Mouse (Mus musculus): ENCODE data around the gene Olfr1389.

DNA sequence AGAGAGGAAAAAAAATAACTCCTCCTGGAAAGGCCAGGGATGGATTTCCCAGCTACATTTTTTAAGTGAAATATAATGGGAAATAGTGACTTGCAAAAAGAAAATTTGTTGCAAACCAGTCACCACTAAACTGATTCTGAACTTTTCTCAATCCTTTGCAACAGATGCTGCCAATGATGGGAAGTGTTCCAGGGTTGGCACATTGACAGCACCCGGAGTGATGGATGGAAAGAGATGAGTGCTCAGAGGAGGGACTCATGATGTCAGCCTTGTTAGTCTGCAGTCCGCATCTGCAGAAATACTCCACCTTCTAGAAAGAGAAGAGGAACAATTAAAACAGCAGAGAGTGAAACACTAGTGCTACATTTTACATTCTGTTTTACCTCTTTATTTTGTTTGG lies 6.8 kb downstream of the Olfr1389 start:
- TF ChIP-seq CTCF (IDR thresholded peaks at IDR 0.05; ENCODE audit: control insufficient read depth, insufficient read depth, insufficient replicate concordance, low read depth, low read length): no peak
- TF ChIP-seq POLR2A (IDR thresholded peaks at IDR 0.05; ENCODE audit: control insufficient read depth, low read depth, low read length): no peak
